Mouse (Mus musculus) bone marrow, adult 2 months (tissue): Measurements from ENCODE around the gene Med29. TPM values are rescaled to one million over a fixed set of nuclear protein-coding genes. Genes with fewer than 3 reads are reported as not detected.

Experiments used
- H3K27ac ChIP-seq: fragments of 200-500 bp; 2 replicates; pipeline ENCODE4 v1.5.1; 2012; ENCODE audit warnings: low read depth, mild to moderate bottlenecking, control low read depth, inconsistent platforms, low read length; ENCODE audit not compliant: control insufficient read depth, poor library complexity, insufficient read depth
- H3K4me1 ChIP-seq: fragments of 200-500 bp; 2 replicates; pipeline ENCODE4 v1.6.1; 2011; ENCODE audit warnings: low read length; ENCODE audit not compliant: control insufficient read depth, insufficient read depth
- H3K4me3 ChIP-seq: fragments of 200-500 bp; replicated peaks from 2 replicates; pipeline ENCODE3; 2011; ENCODE audit warnings: mild to moderate bottlenecking, low read depth, low read length, control low read depth; ENCODE audit not compliant: control insufficient read depth
- CTCF ChIP-seq: fragments of 200-500 bp; IDR thresholded peaks from 2 replicates; pipeline ENCODE4 v1.5.1; 2011; ENCODE audit warnings: low read length, control low read depth; ENCODE audit not compliant: control insufficient read depth, insufficient read depth
- POLR2A ChIP-seq: fragments of 200-500 bp; IDR thresholded peaks from 2 replicates; pipeline ENCODE4 v1.6.1; 2011; ENCODE audit warnings: low read depth, mild to moderate bottlenecking, control low read depth, low read length, borderline replicate concordance; ENCODE audit not compliant: control insufficient read depth
- WGBS: fragments of 180-500 bp; shearing (Covaris S2); methylation state at CpG from one replicate; pipeline ENCODE4 v1.1.7; 2018; 5-methylcytosine and 5-hydroxymethylcytosine counted together
- polyA plus RNA-seq: library from polyadenylated mRNA; stranded (reverse); fragments of >200 nt; gene quantifications from 2 replicates; pipeline ENCODE4 v1.2.4, GENCODE M21; 2011; ENCODE audit warnings: low replicate concordance; ENCODE audit not compliant: missing spikeins, insufficient read depth, insufficient read length

Gene Med29
- 12.0 and 24.2 TPM in 2 replicates for polyA plus RNA-seq

DNA sequence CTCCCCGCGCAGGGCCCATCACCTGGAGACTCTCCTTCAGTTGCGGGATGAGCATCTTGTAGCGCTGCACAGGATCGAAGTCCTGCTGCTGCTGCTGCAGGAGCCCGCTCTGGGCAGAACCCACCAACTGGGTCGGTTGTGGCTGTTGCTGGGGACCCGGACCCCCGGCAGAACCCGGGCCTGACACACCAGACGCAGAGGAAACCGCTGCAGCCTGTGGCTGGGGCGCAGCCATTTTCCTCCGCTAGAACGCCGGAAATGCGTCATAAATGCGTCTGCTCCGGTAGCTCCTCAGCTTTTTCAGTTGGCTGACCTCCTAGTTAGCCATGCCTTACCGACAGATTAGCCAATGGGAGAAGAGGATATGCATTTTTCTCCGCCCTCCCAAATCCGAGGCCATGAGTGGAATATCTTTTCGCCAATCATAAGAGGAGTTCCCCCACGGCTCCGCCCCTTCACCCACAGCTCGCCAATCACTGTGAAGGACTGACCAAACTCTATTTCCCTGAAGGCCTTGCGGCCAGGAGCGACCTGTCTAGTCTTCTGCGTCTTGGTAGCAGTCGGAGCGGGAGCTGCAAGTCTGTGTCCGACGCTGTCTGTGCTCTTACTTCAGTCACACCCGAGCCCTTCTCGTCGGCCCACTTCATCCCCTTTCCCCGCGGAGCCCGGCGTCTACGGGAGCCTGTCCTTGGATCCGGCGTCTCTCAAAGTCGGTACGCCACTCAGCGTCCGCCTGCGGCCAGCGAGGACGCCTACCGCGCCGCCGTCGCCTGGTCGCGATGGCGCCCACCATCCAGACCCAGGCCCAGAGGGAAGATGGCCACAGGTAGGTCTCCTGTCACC is at the start of gene Med29, which contains the start of gene Paf1:
Gene Med29, minus strand, starts transcription at position 280 of the 843 bp plus-strand sequence.
Gene Paf1, plus strand, starts transcription at position 523 of the 843 bp plus-strand sequence.
- TF ChIP-seq POLR2A (peak; percentile 95), CTCF (no peak)
- under 1% methylated on average over 58 of the region's 58 CpGs for WGBS
- peak within 1 kb of the TSS; percentile 35 for H3K27ac ChIP-seq

DNA sequence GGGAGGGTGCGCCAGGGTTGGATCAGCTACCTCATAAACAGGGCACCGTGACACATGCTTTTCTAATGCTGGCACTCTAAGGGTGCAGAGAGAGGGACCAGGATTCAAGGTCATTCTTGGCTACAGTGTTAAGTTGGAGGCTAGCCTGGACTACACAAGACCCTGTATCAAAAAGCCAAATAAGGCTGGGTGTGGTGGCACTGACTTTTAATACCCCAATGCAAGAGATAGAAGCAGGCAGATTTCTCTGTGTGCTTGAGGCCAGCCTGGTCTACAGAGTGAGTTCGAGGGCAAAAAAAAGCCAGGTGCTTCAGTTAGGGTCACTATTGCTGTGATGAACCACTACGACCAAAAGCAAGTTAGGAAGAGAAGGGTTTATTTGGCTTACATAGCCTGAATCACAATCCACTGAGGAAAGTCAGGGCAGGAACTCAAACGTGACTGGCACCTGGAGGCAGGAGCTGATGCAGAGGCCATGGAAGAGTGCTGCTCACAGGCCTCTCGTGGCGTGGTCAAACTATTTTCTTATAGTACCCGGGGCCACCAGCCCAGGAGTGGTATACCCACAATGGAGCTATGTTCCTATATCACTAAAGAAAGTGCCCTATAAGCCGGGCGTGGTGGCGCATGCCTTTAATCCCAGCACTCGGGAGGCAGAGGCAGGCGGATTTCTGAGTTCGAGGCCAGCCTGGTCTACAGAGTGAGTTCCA is 49.4 kb upstream of the Med29 start:
- Histone ChIP-seq H3K4me1 (peaks cover 6% of the 10 kb centered on the region; the same call in 1 of the 2 replicates), H3K4me3 (peak overlapping the region; percentile 79), H3K27ac (peak overlapping the region; percentile 83)
- TF ChIP-seq CTCF (no peak), POLR2A (no peak)
- WGBS = 14% methylated on average over 14 of the region's 14 CpGs

More for the DNA sequence above, at the start of gene Med29, which contains the start of gene Paf1:
- peak within 1 kb of the TSS; percentile 82 for H3K4me3 ChIP-seq
- no peaks in the 10 kb centered on the region; the same call in 1 of the 2 replicates for H3K4me1 ChIP-seq

DNA sequence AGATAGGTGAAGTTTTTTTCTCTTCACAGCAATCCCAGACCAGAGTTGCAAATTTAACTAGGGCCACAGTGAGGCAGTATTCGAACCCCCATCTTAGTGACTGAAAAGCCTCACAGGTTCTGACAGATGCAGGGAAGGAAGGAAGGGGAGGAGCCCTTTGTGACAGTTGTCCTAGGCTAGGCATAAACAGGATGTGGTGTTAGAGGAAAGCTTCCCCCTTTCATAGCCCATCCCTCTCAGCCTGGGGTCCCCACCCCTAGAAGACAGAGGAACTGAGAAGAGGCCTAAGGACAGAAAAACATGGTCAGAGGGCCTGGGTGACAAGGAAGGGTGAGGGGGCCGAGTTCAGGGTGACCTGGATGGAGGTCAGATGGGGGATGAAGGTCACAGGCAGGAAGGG is 48.2 kb upstream of the Med29 start:
- TF ChIP-seq CTCF = no peak
- TF ChIP-seq POLR2A = peak; percentile 58; the same call in 1 of the 2 replicates
- peak overlapping the region; percentile 79 for H3K4me3 ChIP-seq
- peaks cover 6% of the 10 kb centered on the region; the same call in 1 of the 2 replicates for H3K4me1 ChIP-seq
- peak overlapping the region; percentile 98 for H3K27ac ChIP-seq
- whole genome bisulfite sequencing = 4% methylated on average over 2 of the region's 2 CpGs

DNA sequence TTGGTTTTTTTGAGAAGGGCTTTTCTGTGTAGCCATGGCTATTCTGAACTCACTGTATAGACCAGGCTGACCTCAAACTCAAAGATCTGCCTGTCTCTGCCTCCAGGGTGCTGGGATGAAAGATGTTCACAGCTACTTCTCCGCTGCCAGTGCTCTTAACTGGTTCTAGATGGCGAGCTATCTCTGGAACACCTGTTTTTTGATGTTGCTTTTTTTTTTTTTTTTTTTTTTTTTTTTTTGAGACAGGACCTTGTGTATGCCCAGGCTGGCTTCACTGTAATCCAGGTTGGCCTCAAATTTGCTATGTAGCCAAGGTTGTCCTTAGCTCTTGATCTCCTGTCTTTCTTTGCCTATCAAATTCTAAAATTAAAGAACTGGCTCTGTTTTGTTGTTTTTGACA is 46.3 kb upstream of the Med29 start:
- Histone ChIP-seq H3K4me3 (no peak overlapping the region), H3K27ac (no peak overlapping the region), H3K4me1 (peaks cover 2% of the 10 kb centered on the region; the same call in 1 of the 2 replicates)
- TF ChIP-seq POLR2A (no peak), CTCF (no peak)
- 68% methylated on average over 2 of the region's 2 CpGs for WGBS

DNA sequence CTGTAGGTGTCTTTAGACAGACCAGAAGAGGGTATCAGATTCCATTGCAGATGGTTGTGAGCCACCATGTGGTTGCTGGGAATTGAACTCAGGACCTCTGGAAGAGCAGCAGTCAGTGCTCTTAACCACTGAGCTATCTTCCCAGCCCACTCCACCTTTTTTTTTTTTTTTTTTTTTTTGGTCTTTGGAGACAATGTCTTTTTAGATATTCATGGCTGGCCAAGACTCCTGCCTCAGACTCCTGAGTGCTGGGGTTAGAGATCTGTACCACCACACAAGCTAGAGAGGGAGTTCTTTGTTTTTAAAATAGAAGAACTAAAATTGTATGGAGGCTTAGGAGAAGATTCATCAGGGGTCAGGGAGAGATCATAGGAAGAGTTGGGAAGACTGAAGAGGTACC is 45.5 kb upstream of the Med29 start:
- Histone ChIP-seq H3K4me1 (peaks cover 2% of the 10 kb centered on the region; the same call in 1 of the 2 replicates), H3K27ac (no peak overlapping the region), H3K4me3 (no peak overlapping the region)
- TF ChIP-seq POLR2A = no peak
- no peak for TF ChIP-seq CTCF

DNA sequence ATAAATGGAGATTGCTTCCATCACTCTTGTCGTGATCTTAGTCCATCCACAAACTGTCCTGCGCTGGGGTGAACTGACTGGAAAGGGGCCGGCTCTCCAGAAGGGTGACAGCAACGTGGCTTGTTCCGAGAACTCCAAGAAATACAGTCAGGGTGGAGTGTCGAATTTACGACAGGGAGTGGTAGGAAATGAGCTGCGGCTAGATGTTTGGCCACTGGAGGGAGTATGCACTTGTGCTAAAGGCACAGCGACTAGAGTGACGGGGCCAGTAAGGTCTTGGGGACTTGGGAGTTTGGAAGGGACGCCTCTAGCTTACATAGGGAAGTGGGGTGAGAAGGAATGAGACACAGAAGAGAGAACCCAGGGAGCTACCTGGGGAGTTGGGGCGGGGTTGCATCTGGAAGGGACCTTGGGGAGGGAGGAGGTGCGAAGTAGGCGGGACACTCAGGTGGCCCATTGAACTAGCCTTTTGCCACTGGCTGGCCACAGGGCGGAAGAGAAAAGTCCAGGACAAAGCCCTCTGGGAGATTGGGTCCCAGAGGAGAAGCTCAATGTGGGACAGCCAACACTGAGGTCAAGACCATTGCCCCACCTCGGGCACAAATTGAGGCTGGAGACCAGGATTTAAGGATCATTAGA is 44.5 kb upstream of the Med29 start, which contains the start of gene Gmfg:
Gene Gmfg, plus strand, starts transcription at position 516 of the 639 bp plus-strand sequence.
- peak within 1 kb of the TSS; percentile 78 for H3K4me3 ChIP-seq
- peaks cover 3% of the 10 kb centered on the region; the same call in 1 of the 2 replicates for H3K4me1 ChIP-seq
- H3K27ac ChIP-seq = peak within 1 kb of the TSS; percentile 76
- peak; percentile 91 for TF ChIP-seq CTCF
- TF ChIP-seq POLR2A = no peak
- WGBS = 8% methylated on average over 16 of the region's 16 CpGs

DNA sequence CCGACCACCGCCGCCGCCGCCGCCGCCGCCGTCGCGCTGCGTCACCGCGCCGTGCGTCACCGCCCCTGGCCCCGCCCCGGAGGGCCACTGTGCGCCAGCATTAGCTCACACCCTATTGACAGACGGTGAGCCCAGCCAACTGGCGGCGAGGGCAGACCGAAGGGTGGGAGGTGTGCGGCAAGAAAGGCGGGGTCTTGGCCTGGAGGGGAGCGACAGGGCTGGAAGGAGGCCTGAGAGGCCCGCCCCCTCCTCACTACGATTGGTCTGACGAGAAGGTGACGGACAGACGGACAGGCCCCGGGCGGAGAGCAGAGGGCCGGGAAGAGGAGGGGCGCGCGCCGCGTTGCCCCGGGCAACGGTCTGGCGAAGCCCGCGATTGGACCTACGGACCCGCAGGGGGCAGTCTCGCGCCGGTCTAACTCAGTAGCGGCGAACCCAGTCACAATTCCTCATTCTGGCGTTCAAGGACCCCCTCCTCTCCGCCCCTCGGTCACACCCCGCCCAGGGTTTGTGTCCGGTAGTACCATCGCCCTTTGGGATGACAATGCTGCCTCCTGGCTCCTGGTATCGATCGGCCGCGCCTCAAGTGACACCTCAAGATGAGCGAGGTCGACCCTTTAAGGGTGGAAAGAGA is 43.9 kb upstream of the Med29 start:
- WGBS = under 1% methylated on average over 62 of the region's 64 CpGs
- Histone ChIP-seq H3K27ac (peak overlapping the region; percentile 76), H3K4me1 (peaks cover 3% of the 10 kb centered on the region; the same call in 1 of the 2 replicates), H3K4me3 (peak overlapping the region; percentile 78)
- peak; percentile 75 for TF ChIP-seq CTCF
- peak; percentile 71; the same call in 1 of the 2 replicates for TF ChIP-seq POLR2A
